Mouse (Mus musculus): Measurements from ENCODE around the gene Ank2.
A peak's percentile ranks its signal among the peaks of the same experiment; 100 is the strongest.

The Ank2 gene

GRCm38 (mm10) chr3:127169114-127169513 is 330.0 kb downstream of the Ank2 start:
- no peak for DNase-seq

DNA sequence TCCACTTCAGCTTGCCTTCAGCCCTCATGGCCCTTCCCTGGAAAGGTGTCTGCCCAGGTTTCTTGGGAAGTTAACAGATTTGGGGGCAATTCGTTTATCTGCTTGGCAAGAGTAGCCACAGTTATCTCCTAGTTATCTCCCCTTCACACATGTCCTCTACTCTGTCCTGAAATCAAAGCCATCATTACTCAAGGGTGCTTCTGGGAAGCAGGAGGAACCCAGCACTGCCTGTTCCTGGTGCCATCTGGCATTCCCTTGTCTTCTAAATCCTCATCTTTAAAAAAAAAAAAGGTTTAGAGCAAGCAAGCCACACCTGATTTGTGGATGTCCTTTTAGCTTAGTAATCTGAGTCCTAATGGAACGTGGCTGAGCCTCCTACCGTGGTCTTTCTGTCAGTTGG is 335.4 kb downstream of the Ank2 start:
- no peak for DNase-seq

GRCm38 (mm10) chr3:127161998-127162712 is 337.0 kb downstream of the Ank2 start:
- peak; percentile 94 for DNase-seq

GRCm38 (mm10) chr3:127161085-127161837 is 337.9 kb downstream of the Ank2 start:
- peak; percentile 29 for DNase-seq

DNA sequence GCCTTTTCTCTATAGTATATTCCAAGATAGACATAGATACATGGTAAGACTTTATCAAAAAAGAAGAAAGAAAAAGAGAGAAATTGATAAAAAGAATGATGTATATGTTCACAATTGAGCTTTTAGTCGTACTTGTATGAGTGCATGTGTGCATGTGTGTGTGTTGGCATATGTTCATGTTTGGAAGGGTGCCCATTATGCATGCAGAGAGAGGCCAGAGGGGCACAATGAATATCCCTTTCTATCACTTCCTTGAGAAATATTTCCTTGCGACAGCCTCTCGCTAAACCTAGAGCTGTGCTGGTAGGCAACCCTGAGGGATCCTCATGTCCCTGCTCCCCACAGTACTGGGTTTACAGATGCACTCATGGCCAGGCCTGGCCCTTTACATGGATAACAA is 341.4 kb downstream of the Ank2 start:
- DNase-seq, result no peak

DNA sequence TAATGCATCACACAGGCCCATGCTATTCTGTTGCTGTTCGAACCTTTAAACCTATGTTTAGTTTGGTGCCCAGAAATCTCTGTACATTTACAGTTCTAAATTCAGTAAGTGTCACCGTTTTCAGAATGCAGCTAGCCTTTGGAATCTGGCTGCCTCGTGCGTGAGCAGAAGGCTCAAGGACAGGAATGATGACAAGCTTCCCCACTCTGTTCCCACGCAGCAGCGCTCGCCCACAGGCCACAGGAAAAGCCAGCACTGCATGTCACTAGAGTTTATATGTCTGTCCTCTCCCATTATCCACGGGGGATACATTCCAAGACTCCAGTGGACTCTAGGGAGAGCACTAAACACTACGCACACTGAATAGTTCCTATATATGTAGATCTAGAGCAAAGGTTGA is 343.1 kb downstream of the Ank2 start:
- no peak for DNase-seq

GRCm38 (mm10) chr3:127153861-127154260 is 345.3 kb downstream of the Ank2 start:
- no peak for DNase-seq

DNA sequence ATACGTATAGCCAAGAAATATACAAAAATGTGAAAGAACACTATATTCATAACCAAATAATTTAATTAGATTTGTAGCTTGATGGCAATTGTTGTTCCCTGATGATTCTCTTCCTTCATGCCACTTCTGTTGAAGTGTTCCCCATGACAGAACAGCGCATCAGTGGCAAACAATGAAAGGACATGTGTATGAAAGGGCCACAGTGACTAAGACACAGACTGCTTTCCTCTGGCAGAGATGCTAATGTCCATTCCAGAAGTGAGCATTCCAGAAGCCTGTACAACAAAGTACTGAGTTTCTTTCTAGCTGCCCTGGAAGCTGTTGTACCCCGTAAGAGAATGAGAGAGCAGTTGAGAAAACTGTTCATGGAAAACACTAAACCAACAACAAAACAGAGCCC is 345.7 kb downstream of the Ank2 start:
- DNase-seq, result no peak

GRCm38 (mm10) chr3:127148648-127149047 is 350.5 kb downstream of the Ank2 start:
- no peak for DNase-seq

- no peak for DNase-seq
Observed at GRCm38 (mm10) chr3:127140590-127140989, 358.6 kb downstream of the Ank2 start.

DNA sequence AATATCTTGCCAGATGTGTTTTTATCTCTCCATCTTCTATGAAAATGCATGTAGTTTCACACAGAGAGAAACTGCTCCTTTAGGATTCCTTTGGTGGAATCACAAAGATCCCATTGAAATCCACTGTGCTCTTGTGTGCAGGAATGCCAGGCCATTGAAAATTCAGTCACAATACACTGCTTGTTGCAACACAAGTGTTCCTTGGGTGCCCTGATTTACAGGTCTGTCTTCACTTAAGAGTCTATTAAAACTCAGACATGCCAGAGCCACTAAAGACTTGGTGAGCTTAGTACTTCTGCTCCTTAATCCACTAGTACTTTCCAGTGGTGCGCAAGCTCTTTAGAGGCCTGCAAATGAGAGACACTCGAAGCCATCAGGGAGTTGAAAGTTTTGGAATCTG is 359.5 kb downstream of the Ank2 start:
- no peak for DNase-seq

- no peak for DNase-seq
Observed at GRCm38 (mm10) chr3:127137508-127137907, 361.6 kb downstream of the Ank2 start.

- no peak for DNase-seq
Observed at GRCm38 (mm10) chr3:127134062-127134461, 365.1 kb downstream of the Ank2 start.

DNA sequence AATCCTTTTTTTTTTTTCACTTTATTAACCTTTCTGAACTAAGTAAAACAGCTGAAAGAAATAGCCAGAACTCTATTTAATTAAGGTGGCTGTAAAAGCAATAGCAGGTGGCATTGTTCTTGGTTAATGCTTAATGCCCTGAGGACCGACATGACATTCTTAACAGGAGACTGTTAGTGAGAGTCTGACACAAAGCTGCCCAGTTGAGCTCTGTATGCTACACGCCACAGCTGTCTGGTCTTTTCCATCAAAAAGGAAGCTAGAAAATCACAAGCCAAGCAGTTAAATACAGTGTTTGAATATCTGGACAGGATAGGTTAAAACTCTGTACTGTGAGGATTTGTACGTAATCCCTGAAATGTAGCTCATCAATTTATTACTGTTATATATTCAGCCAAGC is 368.1 kb downstream of the Ank2 start:
- no peak for DNase-seq

- no peak for DNase-seq
Observed at GRCm38 (mm10) chr3:127130167-127130770, 368.9 kb downstream of the Ank2 start.

- DNase-seq, result no peak
Observed at GRCm38 (mm10) chr3:127129750-127130149, 369.4 kb downstream of the Ank2 start.

- peak; percentile 8 for DNase-seq
Observed at GRCm38 (mm10) chr3:127127611-127128010, 371.5 kb downstream of the Ank2 start.

DNA sequence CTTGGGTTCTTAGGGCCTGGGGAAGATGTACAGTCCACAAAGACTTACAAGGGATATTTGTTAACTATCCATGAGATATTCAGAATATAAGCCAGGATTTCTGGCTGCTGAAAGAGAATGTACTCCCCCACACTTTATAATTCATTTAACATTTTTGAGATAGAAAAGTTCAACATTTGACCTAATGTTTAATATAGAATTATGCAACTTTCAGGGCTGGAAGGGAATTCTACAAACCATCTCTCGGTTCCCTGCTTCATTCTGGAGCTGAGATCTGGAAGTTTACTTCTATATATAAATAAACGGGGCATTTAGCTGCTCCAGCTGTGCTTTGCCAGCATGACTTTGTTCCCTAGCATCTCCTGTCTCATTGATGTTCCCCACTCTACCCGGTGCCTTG is 372.9 kb downstream of the Ank2 start:
- DNase-seq, result no peak

- peak; percentile 93 for DNase-seq
Observed at GRCm38 (mm10) chr3:127124375-127124993, 374.7 kb downstream of the Ank2 start.

DNA sequence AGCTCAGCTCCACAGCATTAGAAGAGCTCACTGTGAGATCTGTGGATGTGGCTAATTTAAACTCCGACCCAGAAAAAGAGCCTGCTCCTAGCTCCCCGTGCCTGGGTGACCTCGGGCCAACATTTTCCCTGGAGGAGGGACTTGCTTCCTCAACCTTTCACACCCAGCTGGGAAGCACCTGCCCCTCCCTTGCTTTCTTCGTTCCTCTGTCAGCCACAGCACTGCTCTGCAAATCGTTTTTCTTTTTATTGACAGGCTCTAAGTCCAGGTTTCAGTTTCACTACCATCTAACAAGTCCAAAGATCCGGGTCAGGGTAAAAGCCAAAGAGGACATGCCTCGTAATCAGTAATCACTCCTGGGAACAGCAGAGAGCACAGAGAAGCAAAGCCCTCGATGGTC is 375.8 kb downstream of the Ank2 start:
- DNase-seq, result peak; percentile 92

DNA sequence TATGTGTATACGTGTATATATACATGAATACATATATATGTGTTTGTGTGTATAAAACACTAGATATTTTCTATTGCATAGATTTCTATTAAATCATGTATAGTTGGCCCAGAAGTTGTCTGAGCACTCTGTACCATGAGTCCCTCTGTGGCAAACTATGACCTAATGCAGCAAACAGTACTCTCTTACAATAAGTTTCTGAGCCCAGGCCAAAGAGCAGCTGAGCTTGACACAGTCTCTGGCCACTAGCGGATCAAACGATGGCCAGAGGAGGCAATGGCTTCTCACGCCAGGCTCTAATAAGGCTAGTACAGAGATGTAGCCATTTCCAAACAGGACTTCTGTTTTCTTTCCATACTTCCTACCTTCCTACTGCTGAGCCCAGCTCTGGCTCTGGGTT is 380.4 kb downstream of the Ank2 start:
- peak; percentile 62 for DNase-seq

DNA sequence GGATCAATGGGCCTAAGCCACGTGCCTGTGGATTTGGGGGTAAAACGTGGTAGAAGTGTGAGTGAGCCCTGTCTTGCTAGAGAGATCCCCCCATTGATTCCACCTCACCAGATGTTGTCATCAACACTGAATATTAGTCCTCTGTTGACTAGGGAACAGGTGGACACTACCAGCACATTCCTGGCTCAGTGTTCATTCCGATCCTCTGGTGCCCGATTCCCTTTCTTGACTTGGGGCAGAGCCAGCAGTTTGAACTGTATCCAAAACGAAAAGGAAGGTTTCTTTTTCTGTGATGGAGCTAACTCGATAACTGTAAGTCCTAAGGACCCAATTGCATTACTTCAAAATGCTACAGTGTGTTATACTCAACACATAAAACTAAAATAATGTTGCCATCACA is 382.9 kb downstream of the Ank2 start:
- DNase-seq, result peak; percentile 73

- DNase-seq, result no peak
Observed at GRCm38 (mm10) chr3:127113238-127113637, 385.9 kb downstream of the Ank2 start.

- no peak for DNase-seq
Observed at GRCm38 (mm10) chr3:127109413-127109812, 389.7 kb downstream of the Ank2 start.

All from heart, adult 11 months (tissue).